Mouse (Mus musculus) layer of hippocampus, postnatal 36 days (tissue): ENCODE measurements around the gene Majin. TPM values are rescaled to one million over a fixed set of nuclear protein-coding genes. Genes with fewer than 3 reads are reported as not detected.

Experiments used
- DNase-seq, 2 experiments: peaks; one replicate each; pipeline ENCODE4 v3.0.0; 2022
- total RNA-seq, 2 experiments: library from RNA; stranded (reverse); gene quantifications; 2 replicates each; pipeline ENCODE4 v1.2.3; 2021

Gene Majin
- total RNA-seq = not detected

- DNase-seq = no peak
These were observed at the start of gene Majin for GRCm38 (mm10) chr19:6184131-6184530. Majin (plus strand) TSS chr19:6184388.

DNA sequence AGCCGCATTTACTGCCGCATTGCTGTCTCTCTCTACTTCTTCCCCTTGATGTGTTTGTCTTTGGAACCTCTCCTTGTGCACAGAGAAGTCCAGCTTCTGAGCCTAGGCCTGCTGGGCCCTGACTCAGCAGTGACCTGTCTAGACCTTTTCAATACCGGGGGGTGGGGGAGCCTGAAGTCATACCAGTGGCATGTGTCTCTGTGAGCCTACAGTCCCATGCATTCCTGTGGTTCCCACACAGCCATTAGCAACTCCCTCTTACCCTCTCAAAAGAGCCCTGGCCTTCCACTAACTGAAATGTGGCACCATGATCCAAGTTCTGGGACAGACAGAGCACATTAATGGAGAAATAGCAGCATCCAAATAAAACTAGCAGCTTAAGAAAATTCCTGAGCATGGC is 47.8 kb upstream of the Majin start:
- no peak for DNase-seq

DNA sequence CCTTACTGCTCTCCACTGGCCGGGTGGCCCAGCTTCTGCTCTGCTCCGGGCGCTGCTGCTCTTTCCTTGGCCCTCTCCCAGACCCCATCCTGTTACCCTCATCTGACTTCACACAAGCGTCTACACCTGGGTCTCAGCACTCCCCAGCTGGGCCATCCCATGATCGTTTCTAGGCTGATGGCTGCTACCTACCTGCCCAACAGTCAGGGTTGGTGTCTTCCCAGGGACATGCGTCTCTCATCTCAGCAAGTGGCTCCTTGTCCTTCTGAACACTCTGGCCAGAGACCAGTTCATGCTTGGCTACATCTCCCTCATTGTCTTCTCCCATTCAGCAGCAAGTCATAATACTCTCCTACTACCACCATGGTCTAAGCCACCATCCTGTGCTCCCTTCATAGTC is 44.5 kb upstream of the Majin start:
- no peak for DNase-seq

GRCm38 (mm10) chr19:6140374-6140677 is 43.9 kb upstream of the Majin start:
- no peak for DNase-seq

- peak; percentile 91 for DNase-seq
These were observed 43.4 kb upstream of the Majin start, which contains the start of gene Batf2 for GRCm38 (mm10) chr19:6140678-6141393. Batf2 (plus strand) TSS chr19:6140983.

GRCm38 (mm10) chr19:6141394-6141749 is 42.8 kb upstream of the Majin start, which contains the start of gene Arl2:
Arl2 (minus strand) TSS chr19:6141548.
- DNase-seq = no peak

- DNase-seq = no peak
These were observed 39.3 kb upstream of the Majin start for GRCm38 (mm10) chr19:6144842-6145241.

GRCm38 (mm10) chr19:6155174-6155573 is 29.0 kb upstream of the Majin start:
- DNase-seq = no peak

GRCm38 (mm10) chr19:6156372-6156771 is 27.8 kb upstream of the Majin start:
- DNase-seq = no peak

DNA sequence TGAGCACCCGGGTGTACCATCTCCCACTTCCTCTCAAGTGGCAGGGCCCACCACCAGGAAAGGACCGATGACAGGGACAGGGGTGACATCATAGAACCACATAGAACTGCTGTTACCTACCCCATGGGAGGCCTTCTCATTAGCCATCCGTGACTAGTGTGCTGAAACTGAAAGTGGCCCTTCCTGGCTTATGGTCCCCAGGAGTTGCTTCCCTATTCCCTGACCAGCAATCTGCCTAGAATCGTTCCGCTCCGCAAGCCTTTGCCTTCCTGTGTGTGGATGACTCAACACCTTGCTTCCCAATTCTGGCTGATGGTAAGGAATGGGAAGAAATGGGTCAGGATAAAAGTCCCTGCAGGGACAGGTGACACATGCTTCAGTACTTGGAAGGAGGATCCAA is 27.0 kb upstream of the Majin start:
- no peak for DNase-seq

DNA sequence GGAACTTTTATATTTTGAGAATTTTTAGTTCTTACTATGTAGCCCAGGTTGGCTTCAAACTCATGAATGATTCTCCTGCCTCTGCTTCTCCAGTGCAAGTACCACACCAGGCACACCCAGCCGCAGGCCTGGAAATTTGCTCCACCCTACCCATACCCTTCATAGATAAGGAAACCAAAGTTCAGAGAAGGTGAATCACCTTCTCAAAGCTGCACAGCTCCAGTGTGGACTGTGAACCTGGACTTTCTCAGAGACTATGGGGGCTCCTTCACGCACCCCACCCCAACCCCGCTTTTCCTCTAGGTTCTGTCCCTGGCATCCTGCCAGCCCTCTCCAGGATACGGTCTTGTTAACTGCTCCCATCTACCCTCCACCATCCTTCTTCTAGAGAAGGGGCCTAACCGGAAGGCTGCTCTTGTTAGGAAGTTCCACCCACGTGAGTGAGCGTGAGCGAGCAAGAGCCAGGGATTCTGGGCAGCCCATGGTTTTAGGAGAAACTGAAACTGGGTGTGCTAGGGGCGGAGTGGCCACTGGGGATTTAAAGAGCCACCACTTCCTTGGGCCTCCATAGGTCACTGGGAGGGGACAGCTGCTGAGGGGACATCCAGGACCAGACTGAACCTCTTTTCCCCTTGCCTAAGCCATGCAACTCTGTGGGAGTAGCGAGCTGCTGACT is 20.2 kb upstream of the Majin start:
- no peak for DNase-seq

DNA sequence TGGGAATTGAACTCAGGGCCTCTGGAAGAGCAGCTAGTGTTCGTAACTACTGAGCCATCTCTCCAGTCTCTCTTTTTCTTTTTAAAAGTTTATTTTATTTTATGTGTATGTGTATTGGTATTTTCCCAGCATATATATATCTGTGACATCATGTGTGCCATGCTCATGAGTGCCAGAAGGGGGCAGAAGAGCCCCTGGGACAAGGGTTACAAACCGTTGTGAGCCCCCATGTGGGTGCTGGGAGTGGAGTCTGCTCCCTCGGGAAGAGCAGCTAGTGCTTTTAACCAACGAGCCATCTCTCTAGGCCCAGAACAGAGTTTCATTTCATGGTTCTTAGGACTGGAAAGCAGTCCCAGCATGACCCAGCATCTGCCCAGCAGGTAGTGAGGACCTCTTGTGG is 17.4 kb upstream of the Majin start:
- no peak for DNase-seq

- DNase-seq = no peak
These were observed 13.0 kb upstream of the Majin start for GRCm38 (mm10) chr19:6171215-6171614.

DNA sequence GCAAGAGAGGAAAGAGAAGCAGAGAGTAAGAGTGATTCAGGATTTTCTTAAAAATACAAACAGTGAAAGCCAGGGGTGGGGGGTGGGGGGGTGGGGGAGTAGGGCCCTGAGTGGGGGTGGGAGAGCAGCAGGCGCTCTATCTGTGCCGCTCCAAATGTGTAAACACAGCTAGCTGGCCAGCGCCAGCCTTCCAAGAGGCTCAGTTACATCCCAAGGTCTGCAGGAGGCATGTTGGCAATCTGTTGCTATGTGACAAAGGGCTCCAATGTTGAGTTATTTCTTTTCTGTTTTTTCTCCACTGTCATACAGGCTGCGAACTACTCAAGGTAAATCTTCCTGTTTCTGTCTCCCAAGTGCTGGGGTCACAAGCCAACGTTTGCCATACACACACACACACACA is 9.4 kb upstream of the Majin start:
- no peak for DNase-seq

GRCm38 (mm10) chr19:6178775-6179174 is 5.4 kb upstream of the Majin start:
- DNase-seq = no peak

GRCm38 (mm10) chr19:6181629-6182028 is 2.6 kb upstream of the Majin start:
- DNase-seq = no peak

GRCm38 (mm10) chr19:6182534-6182933 is 1.7 kb upstream of the Majin start:
- DNase-seq = no peak

DNA sequence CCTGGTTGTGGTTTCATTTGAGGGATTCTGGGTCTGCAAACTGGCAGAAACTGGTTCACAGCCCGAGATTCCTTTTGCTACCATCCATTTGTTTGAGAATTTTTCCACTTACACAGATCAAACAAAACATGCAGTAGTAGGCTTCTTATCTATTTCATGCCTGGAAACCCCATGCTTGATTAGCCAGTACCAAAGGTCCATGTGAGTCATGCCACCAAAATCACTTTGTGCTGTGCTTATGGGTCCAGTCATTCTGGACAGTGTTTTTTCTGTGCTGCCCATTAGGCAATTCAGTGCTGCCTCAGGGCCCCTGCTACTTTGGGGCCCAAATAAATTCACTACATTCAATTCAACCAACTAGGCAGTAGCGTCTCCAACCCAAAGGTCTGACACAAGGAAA is 20.1 kb downstream of the Majin start:
- no peak for DNase-seq

GRCm38 (mm10) chr19:6206716-6207115 is 22.5 kb downstream of the Majin start:
- DNase-seq = no peak

GRCm38 (mm10) chr19:6216046-6216705 is 32.0 kb downstream of the Majin start:
- no peak for DNase-seq

DNA sequence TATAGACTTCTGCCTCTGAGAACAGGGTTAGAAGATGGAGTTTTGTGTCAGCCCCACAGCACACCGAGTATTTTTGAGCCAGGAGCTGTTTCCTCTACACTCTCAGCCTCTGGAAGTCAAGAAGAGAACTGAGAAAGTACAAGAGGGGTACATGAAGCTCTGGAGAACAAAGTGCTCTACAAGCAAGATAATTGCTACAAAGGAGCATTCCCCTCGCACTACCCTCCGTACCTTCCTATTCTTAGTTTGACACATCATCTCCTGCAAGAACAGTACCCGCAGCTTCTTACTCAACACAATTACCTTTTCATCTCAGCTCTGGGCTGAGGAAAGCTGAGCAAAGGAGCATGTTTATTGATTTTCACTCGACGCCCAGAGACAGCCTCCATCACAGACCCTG is 34.4 kb downstream of the Majin start:
- no peak for DNase-seq

GRCm38 (mm10) chr19:6226135-6226534 is 41.9 kb downstream of the Majin start, which contains the start of gene Gpha2:
Gpha2 (plus strand) TSS chr19:6226380.
- no peak for DNase-seq

DNA sequence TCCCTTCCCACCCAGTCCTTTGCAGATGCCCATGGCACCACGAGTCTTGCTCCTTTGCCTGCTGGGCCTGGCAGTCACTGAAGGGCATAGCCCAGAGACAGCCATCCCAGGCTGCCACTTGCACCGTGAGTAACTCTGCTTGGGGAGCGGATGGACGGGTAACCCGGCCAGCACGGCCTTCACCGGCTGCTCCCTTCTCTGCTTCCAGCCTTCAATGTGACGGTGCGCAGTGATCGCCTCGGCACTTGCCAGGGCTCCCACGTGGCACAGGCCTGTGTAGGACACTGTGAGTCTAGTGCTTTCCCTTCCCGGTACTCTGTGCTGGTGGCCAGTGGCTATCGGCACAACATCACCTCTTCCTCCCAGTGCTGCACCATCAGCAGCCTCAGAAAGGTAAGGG is 42.6 kb downstream of the Majin start:
- DNase-seq = no peak

- no peak for DNase-seq
These were observed 43.7 kb downstream of the Majin start for GRCm38 (mm10) chr19:6227864-6228263.
